Mouse (Mus musculus) liver, adult 2 months (tissue): Measurements from ENCODE around the gene Cyp11a1.

ENCODE experiments used
- CTCF ChIP-seq: fragments of 200-500 bp; IDR thresholded peaks from 2 replicates; pipeline ENCODE4 v1.5.1; 2011; ENCODE audit warnings: low read depth, low read length, control low read depth
- POLR2A ChIP-seq: fragments of 200-500 bp; IDR thresholded peaks from 2 replicates; pipeline ENCODE4 v1.6.1; 2011; ENCODE audit warnings: low read length, control low read depth; ENCODE audit not compliant: insufficient read depth; ENCODE audit errors: extremely low read depth

GRCm38 (mm10) chr9:58025995-58026394 is 19.8 kb downstream of the Cyp11a1 start:
- TF ChIP-seq CTCF, result no peak
- TF ChIP-seq POLR2A, result no peak
